Mouse (Mus musculus) colon, adult 2 months (tissue): ENCODE data around the gene Adipor2. TPM values are rescaled to one million over a fixed set of nuclear protein-coding genes. Genes with fewer than 3 reads are reported as not detected.

Source experiments
- polyA plus RNA-seq: library from polyadenylated mRNA; depleted of rRNA; stranded (reverse); fragments of >200 nt; gene quantifications from 2 replicates; pipeline ENCODE4 v1.2.3, GENCODE M21; 2012; rRNA removed

Gene Adipor2
- 62.2 and 62.5 TPM in 2 replicates for polyA plus RNA-seq

DNA sequence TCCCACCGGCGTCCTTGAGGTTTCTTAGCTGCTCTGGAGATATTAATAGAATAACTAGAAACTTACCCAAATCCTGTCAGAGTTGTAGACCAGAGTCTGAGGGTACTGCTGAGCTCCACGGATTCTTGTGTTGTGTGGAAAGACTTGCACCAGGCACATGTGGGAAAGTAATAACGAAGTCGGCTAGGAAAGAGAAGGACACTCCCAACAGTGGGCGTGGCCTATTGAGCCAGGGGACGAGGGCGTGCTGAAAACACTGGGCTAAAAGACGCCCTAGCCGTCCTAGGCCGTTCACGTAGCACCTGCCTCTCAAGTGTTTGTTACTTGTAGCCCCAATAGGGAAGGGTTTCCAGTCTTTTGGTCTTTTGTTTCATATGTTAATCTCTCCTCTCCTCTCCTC is at the start of gene Adipor2:
Adipor2 (minus strand) TSS at position 351 of the 400 bp plus-strand sequence.

DNA sequence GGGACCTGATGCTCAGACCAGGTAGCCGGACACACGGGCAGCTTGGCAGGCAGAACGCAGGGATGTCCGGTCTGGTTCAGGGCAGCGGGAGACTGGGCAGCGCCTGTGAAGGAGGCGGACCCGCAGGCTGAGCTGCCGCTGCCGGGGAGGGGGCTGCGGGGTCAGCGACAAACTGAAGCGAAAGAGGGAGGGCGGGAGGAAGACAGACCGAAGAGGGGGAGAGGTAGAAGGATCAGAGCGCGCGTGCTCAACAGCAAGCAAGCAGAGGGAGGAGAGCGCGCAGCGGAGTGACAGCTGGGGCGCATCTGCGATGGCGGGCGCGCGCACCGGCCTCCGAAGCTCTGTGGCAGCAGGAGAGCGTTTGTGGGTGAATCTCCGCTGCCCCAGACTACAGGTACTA is 87.0 kb downstream of the Adipor2 start, which contains the start of gene Lrtm2:
Lrtm2 (minus strand) TSS at position 261 of the 400 bp plus-strand sequence.

Other genes starting within 250 kb of the Adipor2 start
- 27.1 and 29.9 TPM in 2 replicates for gene Dcp1b, start 242.5 kb downstream of the Adipor2 start, polyA plus RNA-seq
- gene Cacna1c, start 221.3 kb downstream of the Adipor2 start, polyA plus RNA-seq = 5.2 and 5.6 TPM in 2 replicates
- gene Cacna2d4, start 181.2 kb downstream of the Adipor2 start, polyA plus RNA-seq = 0.16 and 0.21 TPM in 2 replicates
- 0.09 and 0.17 TPM in 2 replicates for gene Lrtm2, start 86.9 kb downstream of the Adipor2 start, polyA plus RNA-seq
- 86.2 and 106 TPM in 2 replicates for gene Fbxl14, start 62.0 kb upstream of the Adipor2 start, polyA plus RNA-seq
- 6.9 and 7.0 TPM in 2 replicates for gene Wnt5b, start 126.6 kb upstream of the Adipor2 start, polyA plus RNA-seq